Mouse (Mus musculus) MEL-GATA-1-ER (cell line): Measurements from ENCODE around the gene Npb.
"Not testable (repeated sequence)": the region's sequence is repeated elsewhere in the genome, so short reads cannot be mapped to it uniquely, and the experiment has no call there.

Source experiments
- DNase-seq: peaks from one replicate; pipeline ENCODE4 v3.0.0-alpha.2; 2012; ENCODE audit warnings: low read depth; ENCODE audit errors: extremely low read depth

The Npb gene

DNA sequence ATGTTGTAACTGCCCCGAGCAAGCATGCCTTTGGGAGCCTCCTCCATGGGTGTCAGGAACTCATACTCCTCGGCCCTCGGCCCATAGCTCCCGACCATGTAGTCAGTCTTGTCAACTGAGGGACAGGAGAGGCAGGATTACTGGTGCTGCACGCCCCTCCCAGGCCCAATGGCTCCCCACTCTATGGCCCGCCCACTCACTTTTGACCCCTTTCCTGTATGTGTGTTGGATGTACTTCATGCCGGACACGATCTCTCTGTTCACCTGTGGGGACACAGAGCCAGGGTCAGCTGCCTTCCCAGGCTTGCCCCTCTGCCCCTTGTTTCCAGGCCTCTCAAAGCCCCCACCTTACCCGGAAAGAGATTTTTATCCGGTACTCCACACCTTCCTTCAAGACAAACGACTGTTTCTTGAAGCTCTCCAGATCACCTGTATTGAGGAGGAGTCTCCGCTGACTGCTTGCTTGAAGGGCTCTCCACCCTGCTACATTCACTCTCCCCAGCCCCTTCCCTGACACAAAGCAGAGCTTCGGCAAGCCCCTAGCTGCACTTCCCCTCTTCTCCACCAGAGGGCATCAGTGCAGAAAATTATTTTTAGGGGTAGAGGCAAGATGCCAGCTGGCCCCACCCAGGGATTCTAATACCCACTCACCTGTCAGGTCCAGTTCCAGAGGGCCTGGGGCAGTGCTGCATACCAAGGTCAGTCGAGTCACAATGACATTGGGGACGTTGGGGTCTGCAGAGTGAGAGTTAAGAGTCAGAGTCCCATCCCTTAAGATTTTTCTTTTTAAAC lies 28.8 kb upstream of the Npb start:
- no peak for DNase-seq

DNA sequence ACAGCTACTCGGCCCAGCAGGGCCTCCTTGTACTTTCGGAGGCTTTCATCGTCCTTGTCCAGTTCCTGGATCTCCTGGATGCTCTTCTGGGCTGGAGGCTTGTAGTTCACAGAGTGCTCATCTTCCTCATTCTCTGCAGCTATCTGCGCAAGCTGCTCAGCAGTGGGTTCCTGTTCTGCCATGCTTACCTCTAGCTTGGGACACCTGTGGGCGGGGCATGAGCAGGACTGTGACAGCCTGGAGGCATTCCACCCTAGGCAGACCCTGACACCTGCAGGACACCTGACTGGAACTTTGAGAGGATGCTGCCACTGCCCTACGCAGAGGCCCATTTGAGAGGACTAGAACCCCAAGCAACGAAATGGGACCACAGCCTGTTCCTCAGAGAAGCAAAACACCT lies 28.1 kb upstream of the Npb start:
- peak; percentile 58 for DNase-seq

DNA sequence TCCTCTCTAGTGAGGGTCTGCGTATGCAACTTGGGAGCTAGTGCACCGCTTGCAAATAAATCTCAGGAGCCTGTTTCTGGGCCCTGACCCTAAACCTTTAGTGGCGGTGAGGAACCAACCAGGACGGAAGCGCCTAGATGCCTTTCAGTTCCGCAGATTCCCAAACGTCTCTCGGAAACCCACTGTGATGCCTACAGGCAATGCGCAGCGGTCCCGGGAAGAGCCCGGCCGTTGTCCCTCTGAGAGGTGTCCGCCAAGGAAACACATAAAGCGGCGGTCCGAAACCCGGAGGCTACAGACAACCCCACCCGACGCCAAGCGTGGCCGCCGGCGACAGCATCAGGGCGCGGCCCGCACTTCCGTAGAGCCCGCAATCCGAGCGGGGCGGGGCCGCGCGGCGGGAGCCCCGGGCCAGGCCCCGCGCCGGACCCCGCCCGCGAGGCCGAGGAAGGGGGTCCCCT lies 27.4 kb upstream of the Npb start:
- no peak for DNase-seq

DNA sequence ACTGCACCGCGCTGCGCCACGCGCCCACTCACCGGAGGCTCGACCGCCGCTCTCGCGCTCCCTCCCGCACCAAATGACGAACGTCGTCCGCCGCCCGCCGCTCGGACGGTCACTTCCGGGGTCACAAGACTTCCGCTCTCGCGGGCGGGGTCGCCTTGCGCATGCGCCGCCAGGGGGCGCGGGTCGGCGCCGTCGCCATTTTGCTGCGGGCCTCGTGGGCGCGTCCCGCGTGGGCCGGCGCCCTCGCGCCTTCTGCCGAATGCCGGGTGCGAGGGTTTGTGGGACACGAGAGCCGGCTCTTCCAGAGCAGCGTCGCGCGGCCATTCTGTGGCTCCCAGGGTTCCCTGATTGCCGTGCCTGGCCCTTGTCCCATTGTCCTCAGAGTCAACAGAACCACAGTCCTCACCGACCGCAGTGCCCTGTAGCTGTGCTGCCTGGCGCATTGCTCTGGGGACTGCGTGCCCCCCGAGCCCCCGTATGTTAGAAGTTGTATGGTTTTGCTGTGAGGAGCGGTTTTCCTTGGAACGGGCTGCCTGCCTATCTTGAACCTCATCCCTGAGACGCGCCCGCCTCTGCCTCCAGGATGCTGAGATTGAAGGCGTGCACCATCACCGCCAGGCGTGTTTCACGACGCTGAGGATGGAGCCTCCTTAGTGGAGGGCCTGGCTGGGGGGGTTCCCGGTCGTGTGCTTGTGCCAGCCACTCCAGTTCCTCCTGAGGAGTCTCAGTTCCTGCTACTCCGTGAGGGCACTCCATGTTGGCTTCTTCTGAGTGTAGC lies 26.6 kb upstream of the Npb start, which contains the start of gene Arhgdia:
TSS of gene Arhgdia (minus strand) at position 135 of the 778 bp plus-strand sequence.
- no peak for DNase-seq

DNA sequence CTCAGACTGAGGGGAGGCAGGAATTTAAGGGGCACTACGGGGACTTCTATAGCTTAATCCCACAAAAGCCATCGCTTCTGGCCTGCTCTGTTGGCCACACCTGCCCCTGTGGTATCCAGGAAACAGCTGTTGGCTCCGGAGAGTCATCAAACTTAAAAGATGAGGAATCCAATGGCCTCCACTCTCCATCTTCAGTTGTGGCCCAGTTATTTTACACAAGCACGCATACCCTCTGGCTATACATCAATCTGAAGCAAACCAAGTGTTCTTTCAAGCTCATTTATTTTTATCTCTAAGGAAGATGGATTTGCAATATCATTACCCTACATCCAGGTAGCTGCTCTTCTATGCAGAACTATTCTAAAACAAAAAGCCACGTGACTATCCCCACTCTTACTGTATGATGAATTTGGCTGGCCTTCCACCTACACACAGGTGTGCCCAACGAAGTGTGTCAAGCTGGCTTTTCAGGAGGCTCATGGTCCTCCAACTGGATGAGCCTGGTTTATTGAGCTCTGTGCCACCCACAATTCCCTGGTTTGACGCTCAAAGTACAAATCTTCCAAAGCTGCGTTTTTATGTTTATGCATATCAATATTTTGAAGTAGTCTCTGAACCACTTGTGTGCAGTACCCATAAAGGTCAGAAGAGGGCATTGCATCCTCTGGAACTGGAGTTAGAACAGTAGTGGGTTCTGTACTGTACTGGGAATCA lies 25.9 kb upstream of the Npb start:
- peak; percentile 54 for DNase-seq

DNA sequence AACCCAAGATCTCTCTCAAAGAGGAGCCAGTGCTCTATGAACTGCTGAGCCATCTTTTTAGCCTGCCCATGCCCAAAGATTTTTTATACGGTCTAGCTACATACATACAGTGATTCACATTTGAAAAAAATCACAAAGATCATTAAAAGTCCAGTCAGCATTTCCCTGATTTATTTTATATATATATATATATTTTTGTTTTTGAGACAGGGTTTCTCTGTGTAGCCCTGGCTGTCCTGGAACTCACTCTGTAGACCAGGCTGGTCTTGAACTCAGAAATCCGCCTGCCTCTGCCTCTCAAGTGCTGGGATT lies 25.3 kb upstream of the Npb start:
- DNase-seq = not testable (repeated sequence)

DNA sequence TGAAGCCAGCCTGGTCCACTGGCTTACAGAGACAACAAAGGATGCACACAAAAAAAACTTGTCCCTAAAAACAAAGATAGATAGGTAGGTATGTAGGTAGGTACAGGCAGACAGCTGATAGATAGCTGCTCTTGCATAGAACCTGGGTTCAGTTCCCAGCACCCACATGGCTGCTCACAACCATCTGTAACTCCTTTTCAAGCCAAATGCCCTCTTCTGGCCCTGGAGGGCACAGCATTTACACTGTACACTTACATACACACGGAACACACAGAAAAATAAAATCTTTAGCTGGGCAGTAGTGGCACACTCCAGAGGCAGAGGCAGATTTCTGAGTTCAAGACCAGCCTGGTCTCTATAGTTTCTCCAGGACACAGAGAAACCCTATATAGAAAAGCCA lies 24.3 kb upstream of the Npb start:
- DNase-seq = no peak

DNA sequence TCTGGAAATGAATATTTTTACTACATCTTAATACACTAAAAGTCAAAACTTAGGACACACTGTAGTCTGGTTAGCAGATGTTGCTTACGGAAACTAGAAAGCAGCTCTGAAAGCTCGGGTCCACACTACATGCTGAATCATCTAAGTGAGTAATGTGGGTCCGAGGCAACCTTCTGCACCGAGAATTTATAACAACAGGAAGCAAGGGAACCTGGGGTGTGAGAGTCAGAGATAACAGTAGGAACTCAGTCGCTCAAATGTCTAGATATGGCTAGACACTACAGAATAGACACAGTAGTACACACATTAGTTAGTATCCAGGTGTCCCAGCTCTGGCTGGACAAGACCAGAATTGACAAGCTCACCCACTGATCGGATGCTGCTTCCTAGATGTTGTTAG lies 19.7 kb upstream of the Npb start:
- peak; percentile 78 for DNase-seq

DNA sequence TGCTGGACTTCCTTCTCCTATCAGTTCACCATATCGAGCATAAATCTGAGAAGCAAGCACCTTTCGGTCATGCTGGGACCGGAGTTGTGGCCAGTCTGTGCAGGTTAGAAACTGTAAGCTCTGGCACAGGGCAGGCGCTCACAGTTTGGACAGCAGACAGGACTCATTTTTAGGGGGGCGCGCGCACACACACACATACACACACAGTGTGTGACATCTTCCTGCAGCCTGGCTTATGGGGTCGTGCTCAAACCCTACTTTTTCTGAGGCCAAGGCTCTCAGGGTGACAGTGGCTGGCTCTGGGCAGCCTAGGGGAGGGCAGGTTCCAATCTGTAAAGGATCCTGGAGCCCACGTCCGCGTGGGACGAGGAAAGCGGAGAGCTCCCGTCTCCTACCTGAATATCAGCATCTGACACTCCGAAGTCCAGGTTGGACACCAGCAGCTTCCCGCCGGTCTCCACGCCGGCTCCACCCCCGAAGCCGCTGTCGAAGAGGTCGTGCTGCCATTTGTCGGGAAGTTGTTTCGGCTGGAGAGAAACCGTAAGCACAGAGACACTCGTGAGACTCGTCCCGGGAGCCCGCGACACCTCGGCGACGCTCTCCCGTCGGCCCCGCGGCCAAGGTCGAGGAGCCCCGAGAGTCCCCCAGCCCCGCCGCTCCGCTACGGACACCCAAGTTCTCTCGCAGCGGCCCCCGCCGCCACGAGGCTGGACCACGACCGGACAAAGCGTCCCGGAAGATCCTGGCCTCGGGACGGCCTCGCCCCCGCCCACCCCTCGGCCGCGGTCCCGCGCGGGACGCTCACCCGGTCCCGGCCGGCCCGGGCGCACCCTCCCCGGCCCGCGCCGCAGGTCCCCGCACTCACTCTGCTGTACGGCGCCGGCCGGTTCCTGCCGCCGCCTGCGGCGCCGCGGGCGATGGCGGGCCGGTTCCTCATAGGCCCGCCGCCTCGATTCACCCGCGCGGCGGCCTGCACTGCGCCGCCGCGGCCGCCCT lies 10.7 kb upstream of the Npb start:
- no peak for DNase-seq

DNA sequence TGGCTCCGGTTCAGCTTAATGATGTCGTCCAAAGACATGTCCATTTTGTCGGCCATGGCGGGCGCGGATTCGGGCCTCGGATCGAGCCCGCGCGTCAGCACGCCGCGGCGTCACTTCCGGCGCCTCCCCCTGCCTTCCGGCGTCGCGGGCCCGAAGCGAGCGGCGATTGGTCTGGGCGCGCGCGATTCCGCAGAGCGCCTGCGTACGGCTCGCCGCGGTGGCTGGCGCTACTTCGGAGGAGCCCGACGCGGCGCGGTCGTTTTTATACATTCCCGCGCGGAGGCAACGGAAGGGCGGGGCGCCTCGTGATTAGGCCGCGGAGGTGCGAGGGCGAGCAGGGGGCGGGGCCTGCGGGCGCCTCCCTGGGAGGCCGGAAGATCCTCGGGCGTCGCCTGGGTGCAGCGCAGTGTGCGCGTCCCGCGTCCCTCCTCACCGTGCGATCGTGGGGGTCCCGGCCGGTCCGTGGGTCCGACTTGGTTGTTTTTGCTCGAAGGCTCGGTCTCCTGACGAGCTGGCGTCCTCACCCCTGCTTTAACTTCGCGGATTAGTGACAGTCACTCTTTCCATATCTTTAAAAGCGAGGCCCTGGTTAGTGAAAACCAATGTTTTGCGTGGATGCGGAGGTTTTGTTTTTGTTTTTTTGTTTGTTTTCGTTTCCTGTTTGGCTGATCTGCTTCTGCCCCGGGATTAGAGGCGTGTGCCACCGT lies 9.8 kb upstream of the Npb start, which contains the start of the genes Alyref and Anapc11:
TSS of gene Alyref (minus strand) at position 83 of the 707 bp plus-strand sequence.
TSS of gene Anapc11 (plus strand) at position 139 of the 707 bp plus-strand sequence.
- DNase-seq = peak; percentile 78

DNA sequence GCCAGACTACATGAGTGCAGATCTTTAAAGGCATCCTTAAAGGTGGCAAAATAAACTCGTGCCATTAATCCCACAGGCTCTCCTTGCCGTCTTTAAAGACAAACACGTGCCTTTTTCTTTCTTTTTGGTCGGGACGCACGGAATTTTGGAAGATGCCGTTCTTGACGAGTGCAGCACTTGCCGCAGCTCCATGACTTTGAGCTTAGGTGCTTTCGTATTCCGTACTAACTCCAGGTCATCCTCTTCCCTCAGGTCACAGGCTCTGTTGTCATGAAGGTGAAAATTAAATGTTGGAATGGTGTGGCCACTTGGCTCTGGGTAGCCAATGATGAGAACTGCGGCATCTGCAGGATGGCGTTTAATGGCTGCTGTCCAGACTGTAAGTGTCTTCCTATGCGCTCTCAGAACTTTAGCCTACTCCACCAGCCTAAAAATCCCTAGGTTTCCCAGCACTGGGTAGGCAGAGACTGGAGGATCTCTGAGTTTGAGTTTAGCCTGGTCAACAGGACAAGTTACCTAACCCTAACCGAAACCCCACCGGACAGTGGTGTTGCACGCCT lies 9.2 kb upstream of the Npb start:
- no peak for DNase-seq

DNA sequence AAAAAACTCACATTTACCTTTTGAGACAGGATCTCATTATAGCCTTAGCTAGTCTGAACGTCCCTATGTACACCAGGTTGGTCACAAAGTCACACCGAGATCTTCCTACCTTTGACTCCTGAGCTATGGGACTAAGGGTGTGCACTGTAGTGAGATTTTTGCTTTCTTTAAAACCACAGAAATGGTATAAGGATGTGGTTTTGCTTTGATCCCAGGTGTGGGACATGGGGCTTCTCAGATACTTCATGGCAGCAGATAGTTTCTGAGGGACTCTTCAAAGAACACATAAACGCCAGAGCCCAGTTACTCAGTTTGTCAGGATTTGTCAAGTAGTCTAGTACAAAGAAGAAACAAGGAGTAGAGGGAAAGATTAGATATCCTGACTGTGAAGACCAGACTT lies 7.6 kb upstream of the Npb start:
- DNase-seq = no peak

DNA sequence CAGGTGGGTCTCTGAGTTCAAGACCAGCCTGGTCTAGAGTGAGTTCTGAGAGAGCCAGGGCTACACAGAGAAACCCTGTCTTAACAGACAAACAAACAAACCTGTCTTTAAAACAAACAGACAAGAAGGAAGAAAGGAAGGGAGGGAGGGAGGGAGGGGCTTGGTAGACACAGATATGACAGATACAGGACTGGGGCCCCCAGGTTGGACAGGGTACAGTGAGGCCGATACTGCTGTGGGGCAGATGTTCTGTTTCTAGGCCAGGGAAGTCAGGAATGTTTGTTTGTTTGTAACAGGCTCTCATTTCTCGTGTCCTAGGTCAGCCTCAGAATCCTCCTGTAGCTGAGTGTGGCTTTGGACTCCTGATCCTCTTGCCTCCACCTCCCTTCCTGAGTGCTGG lies 4.7 kb upstream of the Npb start:
- DNase-seq = no peak

DNA sequence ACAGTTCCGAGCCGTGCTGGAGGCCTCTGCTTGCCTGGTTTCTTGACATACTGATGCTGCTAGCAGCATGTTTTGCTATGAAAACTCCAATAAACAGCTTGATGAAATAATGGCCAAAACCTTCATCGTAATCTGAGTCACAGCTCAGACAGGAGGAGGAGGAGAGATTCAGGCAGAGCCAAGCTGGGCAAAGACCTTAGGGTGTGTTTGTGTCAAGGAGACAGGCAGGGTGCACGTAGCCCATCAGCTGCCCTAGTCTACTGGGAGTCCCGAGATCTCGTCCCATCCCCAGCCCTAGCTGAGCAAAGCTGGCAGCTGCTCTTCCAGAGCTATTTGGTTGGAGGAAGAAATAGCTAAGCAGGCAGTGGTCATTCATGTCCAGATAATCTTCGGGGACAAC lies 2.6 kb upstream of the Npb start:
- no peak for DNase-seq

DNA sequence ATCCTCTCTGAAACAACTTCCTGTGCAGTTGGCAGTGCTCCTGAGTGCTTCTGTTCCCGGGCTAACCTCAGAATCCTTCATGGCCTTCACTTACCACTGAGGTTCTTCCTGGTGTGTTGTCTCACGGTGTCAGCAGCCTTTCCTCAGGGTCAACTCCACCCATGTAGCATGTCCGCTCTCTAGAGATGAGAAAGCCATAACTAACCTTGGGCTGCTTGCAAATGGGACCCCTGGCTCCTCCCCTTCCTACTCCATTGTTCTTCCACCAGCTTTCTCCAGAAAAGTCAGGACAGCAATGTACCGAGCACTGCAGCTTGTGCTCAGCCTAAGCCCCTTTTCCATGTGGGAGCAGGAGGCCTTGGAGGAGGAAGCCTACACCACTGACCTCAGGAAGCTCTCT lies 1.5 kb upstream of the Npb start:
- no peak for DNase-seq

DNA sequence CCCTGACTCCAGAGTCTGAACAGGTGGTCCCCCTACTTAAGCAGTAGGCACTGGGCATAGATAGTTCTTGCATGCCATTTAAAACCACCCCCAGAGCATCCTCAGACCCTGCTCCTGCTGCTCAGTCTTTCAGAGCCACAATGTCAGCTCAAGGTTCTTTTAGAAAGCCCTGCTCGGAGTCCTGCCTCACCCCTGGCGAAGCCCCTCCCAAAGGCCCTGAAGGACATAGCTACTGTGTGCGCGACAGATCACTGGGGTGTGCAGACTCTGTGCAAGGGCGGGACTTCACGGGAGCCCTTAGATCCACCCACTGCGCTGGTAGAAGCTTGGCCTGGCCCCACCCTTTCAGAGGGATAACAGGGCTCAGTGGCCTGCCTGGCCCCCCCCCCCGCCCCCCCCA lies 973 bp downstream of the Npb start:
- no peak for DNase-seq

DNA sequence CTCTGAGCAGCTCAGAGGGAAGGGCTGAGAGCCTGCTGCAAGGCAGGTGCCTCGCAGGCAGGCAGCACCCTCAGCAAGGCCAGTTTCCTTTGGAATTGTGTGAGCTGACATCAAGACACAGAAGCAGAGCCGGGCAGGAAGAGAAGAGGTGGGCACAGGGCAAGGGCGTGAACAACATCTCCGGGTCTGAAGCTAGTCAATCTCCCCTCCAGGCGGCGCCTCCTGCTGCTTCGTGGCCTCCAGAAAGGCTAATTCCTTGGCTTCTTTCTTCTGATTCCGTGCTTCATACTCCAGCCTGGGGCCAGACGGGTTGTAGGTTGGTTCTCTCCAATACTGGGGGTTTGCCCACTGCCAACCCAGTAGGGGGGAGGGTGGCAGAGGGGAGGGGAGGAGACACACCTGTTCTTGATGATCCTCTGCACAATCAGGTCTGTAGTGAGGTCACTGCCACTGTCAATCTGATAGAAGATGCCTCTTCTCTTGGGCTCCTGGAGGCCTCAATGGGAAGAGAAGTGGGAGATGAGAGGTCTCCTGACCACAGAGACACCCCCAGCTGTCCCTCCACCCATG lies 2.3 kb downstream of the Npb start:
- DNase-seq = no peak

DNA sequence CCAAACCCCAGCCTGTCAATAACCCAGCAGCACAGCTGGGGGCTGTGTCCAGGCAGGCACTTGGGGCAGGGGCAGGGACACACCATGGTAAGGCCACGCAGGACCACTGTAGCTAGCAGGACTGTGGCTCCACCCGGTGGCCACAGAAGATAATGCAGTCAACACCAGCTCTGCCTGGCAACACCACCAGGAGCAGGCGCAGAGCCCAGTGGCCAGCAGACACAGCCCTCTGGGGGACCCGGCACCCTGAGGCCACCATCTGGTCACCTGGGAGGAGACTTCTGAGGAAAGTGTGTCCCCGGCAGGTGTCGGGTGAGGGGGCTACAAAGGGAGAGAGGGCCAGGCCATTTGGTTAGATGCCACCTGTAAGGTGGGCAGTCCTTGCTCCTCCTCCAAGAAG lies 4.5 kb downstream of the Npb start:
- DNase-seq = no peak

DNA sequence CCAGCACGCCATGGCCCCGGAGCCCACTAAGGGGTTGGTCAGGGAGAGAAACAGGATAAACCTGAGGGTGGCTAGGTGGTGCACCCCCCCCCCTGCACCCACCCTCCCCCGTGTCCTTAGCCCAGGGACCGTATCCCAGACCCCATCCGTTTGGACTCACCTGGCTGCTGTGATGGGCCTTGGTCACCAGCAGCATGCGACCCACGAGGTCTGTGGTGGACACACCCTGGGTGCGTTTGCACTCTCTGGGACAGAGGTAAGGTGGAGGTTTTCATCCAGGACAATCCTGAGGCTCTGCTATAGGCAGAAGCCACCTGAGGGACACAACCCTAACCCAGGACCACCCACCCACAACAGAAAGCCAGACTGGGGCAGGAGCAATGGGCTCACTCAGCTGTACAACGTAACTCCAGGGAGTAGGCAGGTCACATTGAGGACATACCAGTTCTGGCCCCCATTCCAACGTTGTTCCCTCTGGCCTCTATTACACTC lies 5.2 kb downstream of the Npb start:
- DNase-seq = no peak
